17 mouse cellular contexts compared by ENCODE assay signal in genomic region chr15:7885106-7885505, GRCm38 (mm10).
"Had no signal": no experiment of that assay in that cellular context is flagged by ENCODE, and none has a peak within 500 bp of the region (broad histone marks: within the 10 kb centered on the region; RNA-seq: fewer than 3 reads in every experiment).

No protein-coding gene starts in this region.

- ATAC-seq: liver, postnatal 0 days; midbrain, embryonic 13.5 days had no signal

- DNase-seq: kidney, adult 8-10 months; kidney, postnatal 10 days; kidney, postnatal 4 days; liver; liver, embryonic 13.5 days; liver, postnatal 0 days; lung, postnatal 14 days; spleen, adult 18-20 months; thymus, adult 18-20 months; thymus, postnatal 25 days had no signal

- H3K27me3 ChIP-seq: limb, embryonic 12.5 days; liver, embryonic 13.5 days; lung, embryonic 15.5 days; megakaryocyte, embryonic 14.5 days; neural tube, embryonic 12.5 days had no signal

- H3K4me3 ChIP-seq: layer of hippocampus, adult 2 months; limb, embryonic 12.5 days; liver, embryonic 13.5 days; lung, embryonic 15.5 days; megakaryocyte, embryonic 14.5 days; midbrain, embryonic 13.5 days; neural tube, embryonic 12.5 days had no signal

- H3K4me1 ChIP-seq: liver, embryonic 13.5 days; lung, embryonic 15.5 days; megakaryocyte, embryonic 14.5 days had no signal

- H3K27ac ChIP-seq: layer of hippocampus, adult 2 months; limb, embryonic 12.5 days; liver, embryonic 13.5 days; lung, embryonic 15.5 days; macrophage; midbrain, embryonic 13.5 days; neural tube, embryonic 12.5 days had no signal

- H3K9ac ChIP-seq: limb, embryonic 12.5 days; liver, embryonic 13.5 days; liver, postnatal 0 days; lung, embryonic 15.5 days; midbrain, embryonic 13.5 days; neural tube, embryonic 12.5 days had no signal

- H3K4me2 ChIP-seq: limb, embryonic 12.5 days; liver, embryonic 13.5 days; lung, embryonic 15.5 days; midbrain, embryonic 13.5 days; neural tube, embryonic 12.5 days had no signal

- H3K9me3 ChIP-seq: liver, embryonic 13.5 days; lung, embryonic 15.5 days; megakaryocyte, embryonic 14.5 days; neural tube, embryonic 12.5 days had no signal
